Mouse (Mus musculus) liver, adult 2 months (tissue): ENCODE results near the gene Lrrc63.

Source experiments
- CTCF ChIP-seq: fragments of 200-500 bp; IDR thresholded peaks from 2 replicates; pipeline ENCODE4 v1.5.1; 2011; ENCODE audit warnings: low read depth, low read length, control low read depth
- POLR2A ChIP-seq: fragments of 200-500 bp; IDR thresholded peaks from 2 replicates; pipeline ENCODE4 v1.6.1; 2011; ENCODE audit warnings: low read length, control low read depth; ENCODE audit not compliant: insufficient read depth; ENCODE audit errors: extremely low read depth

DNA sequence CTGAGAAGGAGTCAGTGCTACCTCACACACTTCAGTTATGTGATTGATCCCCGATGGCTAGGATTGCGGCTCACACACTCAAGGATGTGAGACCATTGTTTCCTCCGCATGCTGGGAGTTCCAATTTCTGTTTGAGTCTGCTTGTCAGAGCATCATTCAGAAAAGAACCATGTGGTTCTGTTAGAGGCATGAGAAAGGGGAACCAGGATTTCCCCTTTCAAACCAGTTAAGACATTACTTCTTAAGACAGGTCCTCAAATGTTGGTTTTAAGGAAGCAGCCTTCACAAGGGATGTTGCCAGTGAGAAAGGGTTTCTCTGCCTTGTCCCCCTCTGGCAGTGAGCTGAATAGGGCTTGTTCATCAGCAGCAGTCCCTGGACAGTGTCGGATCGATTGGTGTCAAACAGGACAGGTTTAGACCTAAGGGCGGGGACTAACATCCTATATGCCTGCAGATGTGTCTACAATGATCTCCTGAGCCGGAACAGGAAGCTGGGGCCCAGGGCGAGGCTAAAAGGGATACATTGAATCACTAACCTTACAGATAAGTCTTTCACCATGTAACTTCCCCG is 73.7 kb downstream of the Lrrc63 start:
- no peak for TF ChIP-seq POLR2A
- no peak for TF ChIP-seq CTCF
